Mouse (Mus musculus) embryonic facial prominence, embryonic 12.5 days (tissue): ENCODE results near the gene Foxa1. TPM values are rescaled to one million over a fixed set of nuclear protein-coding genes. Genes with fewer than 3 reads are reported as not detected.

ENCODE experiments used
- ATAC-seq: fragments of 200-750 bp; cut with Nextera tagmentation; 2 replicates; pipeline ENCODE4 v1.8.0; 2017; ENCODE audit not compliant: insufficient number of reproducible peaks, insufficient read depth, low FRiP score, low TSS enrichment
- H3K27ac ChIP-seq: fragments of 300-500 bp; sonication (generic); 2 replicates; pipeline ENCODE4 v1.5.1; 2016; ENCODE audit warnings: mild to moderate bottlenecking
- H3K27me3 ChIP-seq: fragments of 300-500 bp; sonication (generic); 2 replicates; pipeline ENCODE4 v1.6.1; 2016; ENCODE audit warnings: mild to moderate bottlenecking, moderate library complexity
- H3K36me3 ChIP-seq: fragments of 300-500 bp; sonication (generic); 2 replicates; pipeline ENCODE4 v1.6.1; 2016; ENCODE audit warnings: mild to moderate bottlenecking
- H3K4me1 ChIP-seq: fragments of 300-500 bp; sonication (generic); 2 replicates; pipeline ENCODE4 v1.6.1; 2016
- H3K4me2 ChIP-seq: fragments of 300-500 bp; sonication (generic); replicated peaks from 2 replicates; pipeline ENCODE4 v1.6.1; 2016; ENCODE audit warnings: mild to moderate bottlenecking, moderate library complexity
- H3K4me3 ChIP-seq: fragments of 300-500 bp; sonication (generic); 2 replicates; pipeline ENCODE4 v1.5.1; 2016; ENCODE audit warnings: mild to moderate bottlenecking
- H3K9ac ChIP-seq: fragments of 300-500 bp; sonication (generic); 2 replicates; pipeline ENCODE4 v1.6.1; 2016; ENCODE audit warnings: mild to moderate bottlenecking, moderate library complexity
- H3K9me3 ChIP-seq: fragments of 300-500 bp; sonication (generic); 2 replicates; pipeline ENCODE4 v1.6.1; 2016; ENCODE audit warnings: mild to moderate bottlenecking, moderate library complexity
- WGBS: fragments of 180-500 bp; shearing (Covaris S2); methylation state at CpG from one replicate; pipeline ENCODE4 v1.1.7; 2016; 5-methylcytosine and 5-hydroxymethylcytosine counted together
- polyA plus RNA-seq: library from polyadenylated mRNA; unstranded; fragments of >200 nt; fragmentation: Nextera tagmentation; extraction: Ambion mirVana; gene quantifications from 2 replicates; pipeline ENCODE4 v1.2.1, GENCODE M21; 2016

The Foxa1 gene
- polyA plus RNA-seq, 1 experiment from 2014 or later: 0.90 TPM

- under 1% methylated on average over 63 of the region's 63 CpGs for WGBS
- Histone ChIP-seq H3K9me3 (no peaks in the 10 kb centered on the region), H3K4me1 (peaks cover 13% of the 10 kb centered on the region; the same call in 1 of the 2 replicates), H3K27ac (no peak overlapping the region), H3K9ac (no peak overlapping the region), H3K4me3 (peak overlapping the region; percentile 21), H3K27me3 (peaks cover 65% of the 10 kb centered on the region), H3K4me2 (peak overlapping the region; percentile 42), H3K36me3 (no peaks in the 10 kb centered on the region)
- ATAC-seq: no peak
These were observed 7.8 kb downstream of the Foxa1 start for GRCm38 (mm10) chr12:57538588-57539550.

GRCm38 (mm10) chr12:57537791-57538587 is 8.7 kb downstream of the Foxa1 start:
- peaks cover 66% of the 10 kb centered on the region for H3K27me3 ChIP-seq
- peak overlapping the region; percentile 21; the same call in 1 of the 2 replicates for H3K4me3 ChIP-seq
- no peak for ATAC-seq
- peaks cover 13% of the 10 kb centered on the region; the same call in 1 of the 2 replicates for H3K4me1 ChIP-seq
- H3K27ac ChIP-seq: no peak overlapping the region
- H3K9ac ChIP-seq: no peak overlapping the region
- no peaks in the 10 kb centered on the region for H3K36me3 ChIP-seq
- H3K4me2 ChIP-seq: peak overlapping the region; percentile 42
- H3K9me3 ChIP-seq: no peaks in the 10 kb centered on the region
- 1% methylated on average over 21 of the region's 21 CpGs for WGBS

- Histone ChIP-seq H3K27me3 (peaks cover 66% of the 10 kb centered on the region), H3K4me2 (no peak overlapping the region), H3K36me3 (no peaks in the 10 kb centered on the region), H3K4me1 (peaks cover 13% of the 10 kb centered on the region; the same call in 1 of the 2 replicates), H3K4me3 (no peak overlapping the region), H3K9ac (no peak overlapping the region), H3K27ac (no peak overlapping the region), H3K9me3 (no peaks in the 10 kb centered on the region)
- no peak for ATAC-seq
- WGBS: 4% methylated on average over 11 of the region's 11 CpGs
These were observed 9.6 kb downstream of the Foxa1 start for GRCm38 (mm10) chr12:57536909-57537670.

- WGBS: 2% methylated on average over 25 of the region's 25 CpGs
- H3K36me3 ChIP-seq: no peaks in the 10 kb centered on the region
- H3K4me3 ChIP-seq: no peak overlapping the region
- no peaks in the 10 kb centered on the region for H3K9me3 ChIP-seq
- H3K27ac ChIP-seq: no peak overlapping the region
- no peak overlapping the region for H3K4me2 ChIP-seq
- H3K4me1 ChIP-seq: peaks cover 13% of the 10 kb centered on the region; the same call in 1 of the 2 replicates
- peaks cover 68% of the 10 kb centered on the region for H3K27me3 ChIP-seq
- no peak for ATAC-seq
- no peak overlapping the region for H3K9ac ChIP-seq
These were observed 10.4 kb downstream of the Foxa1 start for GRCm38 (mm10) chr12:57536056-57536908.

GRCm38 (mm10) chr12:57534879-57535611 is 11.7 kb downstream of the Foxa1 start:
- Histone ChIP-seq H3K27ac (no peak overlapping the region), H3K4me2 (peak overlapping the region; percentile 15; the same call in 1 of the 2 replicates)
- 2% methylated on average over 39 of the region's 39 CpGs for WGBS

GRCm38 (mm10) chr12:57534517-57534878 is 12.2 kb downstream of the Foxa1 start:
- Histone ChIP-seq H3K36me3 (no peaks in the 10 kb centered on the region), H3K4me1 (peaks cover 13% of the 10 kb centered on the region; the same call in 1 of the 2 replicates), H3K27me3 (peaks cover 72% of the 10 kb centered on the region), H3K4me2 (peak overlapping the region; percentile 15; the same call in 1 of the 2 replicates), H3K4me3 (peak overlapping the region; percentile 9; the same call in 1 of the 2 replicates), H3K27ac (no peak overlapping the region), H3K9ac (no peak overlapping the region), H3K9me3 (no peaks in the 10 kb centered on the region)
- 2% methylated on average over 4 of the region's 6 CpGs for WGBS
- 0 out of 2 replicates have a peak, but pooled peaks have one; percentile 4 for ATAC-seq

More at GRCm38 (mm10) chr12:57534879-57535611, 11.7 kb downstream of the Foxa1 start:
- Histone ChIP-seq H3K9ac (no peak overlapping the region), H3K9me3 (no peaks in the 10 kb centered on the region), H3K4me3 (peak overlapping the region; percentile 9; the same call in 1 of the 2 replicates), H3K4me1 (peaks cover 13% of the 10 kb centered on the region; the same call in 1 of the 2 replicates), H3K36me3 (no peaks in the 10 kb centered on the region), H3K27me3 (peaks cover 72% of the 10 kb centered on the region)
- peak; percentile 62; the same call in 1 of the 2 replicates for ATAC-seq

GRCm38 (mm10) chr12:57530474-57530873 is 16.2 kb downstream of the Foxa1 start:
- no peaks in the 10 kb centered on the region for H3K9me3 ChIP-seq
- no peak overlapping the region for H3K4me2 ChIP-seq
- no peak overlapping the region for H3K27ac ChIP-seq
- H3K36me3 ChIP-seq: no peaks in the 10 kb centered on the region
- 7% methylated on average over 9 of the region's 9 CpGs for WGBS
- ATAC-seq: no peak
- peaks cover 6% of the 10 kb centered on the region; the same call in 1 of the 2 replicates for H3K4me1 ChIP-seq
- peaks cover 51% of the 10 kb centered on the region for H3K27me3 ChIP-seq
- H3K4me3 ChIP-seq: no peak overlapping the region
- H3K9ac ChIP-seq: no peak overlapping the region

GRCm38 (mm10) chr12:57528335-57528734 is 18.4 kb downstream of the Foxa1 start:
- Histone ChIP-seq H3K9ac (no peak overlapping the region), H3K27me3 (peaks cover 30% of the 10 kb centered on the region), H3K4me1 (no peaks in the 10 kb centered on the region), H3K36me3 (no peaks in the 10 kb centered on the region), H3K9me3 (no peaks in the 10 kb centered on the region), H3K4me3 (no peak overlapping the region), H3K27ac (no peak overlapping the region), H3K4me2 (no peak overlapping the region)
- 79% methylated on average over 4 of the region's 4 CpGs for WGBS
- no peak for ATAC-seq

GRCm38 (mm10) chr12:57515702-57516377 is 30.9 kb downstream of the Foxa1 start:
- H3K9ac ChIP-seq: no peak overlapping the region
- no peak overlapping the region for H3K4me2 ChIP-seq
- H3K4me1 ChIP-seq: no peaks in the 10 kb centered on the region
- H3K4me3 ChIP-seq: no peak overlapping the region
- no peaks in the 10 kb centered on the region for H3K9me3 ChIP-seq
- WGBS: 49% methylated on average over 12 of the region's 12 CpGs
- H3K27me3 ChIP-seq: no peaks in the 10 kb centered on the region
- no peak overlapping the region for H3K27ac ChIP-seq
- ATAC-seq: no peak
- H3K36me3 ChIP-seq: no peaks in the 10 kb centered on the region
